Mouse (Mus musculus) embryonic facial prominence, embryonic 10.5 days (tissue): Measurements from ENCODE around the gene Dcaf6. TPM values are rescaled to one million over a fixed set of nuclear protein-coding genes. Genes with fewer than 3 reads are reported as not detected.
"Not testable (repeated sequence)": the region's sequence is repeated elsewhere in the genome, so short reads cannot be mapped to it uniquely, and the experiment has no call there.

ENCODE experiments used
- DNase-seq: peaks from one replicate; pipeline ENCODE4 v3.0.0-alpha.2; 2017; ENCODE audit warnings: low spot score
- H3K27ac ChIP-seq: fragments of 300-500 bp; sonication (generic); replicated peaks from 2 replicates; pipeline ENCODE4 v1.5.1; 2016; ENCODE audit warnings: mild to moderate bottlenecking
- H3K27me3 ChIP-seq: fragments of 300-500 bp; sonication (generic); replicated peaks from 2 replicates; pipeline ENCODE4 v1.6.1; 2016; ENCODE audit warnings: low read depth, mild to moderate bottlenecking; ENCODE audit not compliant: poor library complexity, severe bottlenecking
- H3K36me3 ChIP-seq: fragments of 300-500 bp; sonication (generic); replicated peaks from 2 replicates; pipeline ENCODE4 v1.6.1; 2016; ENCODE audit warnings: mild to moderate bottlenecking, moderate library complexity
- H3K4me1 ChIP-seq: fragments of 300-500 bp; sonication (generic); 2 replicates; pipeline ENCODE4 v1.6.1; 2016
- H3K4me3 ChIP-seq: fragments of 300-500 bp; sonication (generic); 2 replicates; pipeline ENCODE4 v1.5.1; 2016; ENCODE audit warnings: mild to moderate bottlenecking, moderate library complexity
- H3K9me3 ChIP-seq: fragments of 300-500 bp; sonication (generic); 2 replicates; pipeline ENCODE4 v1.6.1; 2016; ENCODE audit warnings: mild to moderate bottlenecking
- WGBS: fragments of 180-500 bp; shearing (Covaris S2); methylation state at CpG from one replicate; pipeline ENCODE4 v1.1.7; 2016; 5-methylcytosine and 5-hydroxymethylcytosine counted together
- polyA plus RNA-seq: library from polyadenylated mRNA; unstranded; fragments of >200 nt; fragmentation: Nextera tagmentation; extraction: Ambion mirVana; gene quantifications from 2 replicates; pipeline ENCODE4 v1.2.1, GENCODE M21; 2016

Dcaf6 gene
- polyA plus RNA-seq, 1 experiment from 2014 or later: 6.7 TPM

DNA sequence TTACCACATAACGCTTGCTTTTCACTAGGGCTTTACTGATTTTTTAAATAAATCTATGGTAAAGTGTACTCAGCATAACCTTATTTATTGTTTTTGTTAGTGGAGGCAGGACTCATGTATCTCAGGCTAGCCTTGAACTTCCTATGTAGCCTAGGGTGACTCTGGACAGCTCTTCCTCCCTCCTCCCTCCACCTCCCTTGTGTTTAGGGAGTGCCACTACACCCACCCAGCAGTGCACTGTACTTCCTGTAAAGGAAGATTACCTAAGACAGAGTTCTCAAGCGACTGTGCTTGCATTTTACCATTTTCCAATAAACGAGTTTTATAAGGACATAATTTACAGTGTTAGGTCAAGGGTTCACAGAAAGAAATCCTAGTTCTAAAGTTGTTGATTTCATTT lies 127.5 kb downstream of the Dcaf6 start:
- Histone ChIP-seq H3K9me3 (no peaks in the 10 kb centered on the region), H3K36me3 (no peaks in the 10 kb centered on the region; the same call in 1 of the 2 replicates), H3K4me3 (no peak overlapping the region), H3K4me1 (peaks cover 8% of the 10 kb centered on the region), H3K27me3 (no peaks in the 10 kb centered on the region), H3K27ac (no peak overlapping the region)
- DNase-seq: no peak
- WGBS: 88% methylated on average over 3 of the region's 3 CpGs

GRCm38 (mm10) chr1:165330859-165331258 lies 129.4 kb downstream of the Dcaf6 start:
- Histone ChIP-seq H3K4me1 (peaks cover 16% of the 10 kb centered on the region), H3K27ac (no peak overlapping the region), H3K27me3 (no peaks in the 10 kb centered on the region), H3K9me3 (no peaks in the 10 kb centered on the region), H3K36me3 (no peaks in the 10 kb centered on the region; the same call in 1 of the 2 replicates), H3K4me3 (no peak overlapping the region)
- no peak for DNase-seq

- H3K9me3 ChIP-seq, DNase-seq, H3K27me3 ChIP-seq, H3K4me3 ChIP-seq, H3K27ac ChIP-seq: not testable (repeated sequence)
- WGBS: 93% methylated on average over 17 of the region's 17 CpGs
- H3K4me1 ChIP-seq: peaks cover 16% of the 10 kb centered on the region
- H3K36me3 ChIP-seq: peaks cover 19% of the 10 kb centered on the region
Measured at GRCm38 (mm10) chr1:165328384-165329289, 131.6 kb downstream of the Dcaf6 start.

- Histone ChIP-seq H3K4me1 (peaks cover 16% of the 10 kb centered on the region), H3K9me3 (no peaks in the 10 kb centered on the region), H3K27me3 (no peaks in the 10 kb centered on the region), H3K27ac (no peak overlapping the region), H3K36me3 (peaks cover 27% of the 10 kb centered on the region), H3K4me3 (no peak overlapping the region)
- WGBS: 75% methylated on average over 5 of the region's 5 CpGs
- DNase-seq: peak; percentile 33
Measured at GRCm38 (mm10) chr1:165327831-165328230, 132.4 kb downstream of the Dcaf6 start.

- Histone ChIP-seq H3K4me1 (peaks cover 16% of the 10 kb centered on the region), H3K27ac (no peak overlapping the region), H3K4me3 (no peak overlapping the region), H3K27me3 (no peaks in the 10 kb centered on the region), H3K9me3 (no peaks in the 10 kb centered on the region), H3K36me3 (peaks cover 32% of the 10 kb centered on the region)
- 49% methylated on average over 2 of the region's 2 CpGs for WGBS
- no peak for DNase-seq
Measured at GRCm38 (mm10) chr1:165327370-165327769, 132.9 kb downstream of the Dcaf6 start.

GRCm38 (mm10) chr1:165322934-165323333 lies 137.3 kb downstream of the Dcaf6 start:
- peaks cover 9% of the 10 kb centered on the region for H3K4me1 ChIP-seq
- H3K27me3 ChIP-seq: no peaks in the 10 kb centered on the region
- H3K4me3 ChIP-seq: no peak overlapping the region
- no peak for DNase-seq
- no peak overlapping the region for H3K27ac ChIP-seq
- peaks cover 69% of the 10 kb centered on the region for H3K36me3 ChIP-seq
- no peaks in the 10 kb centered on the region for H3K9me3 ChIP-seq
- WGBS: 82% methylated on average over 7 of the region's 7 CpGs

- WGBS: 93% methylated on average over 7 of the region's 7 CpGs
- Histone ChIP-seq H3K27ac (no peak overlapping the region), H3K4me1 (no peaks in the 10 kb centered on the region), H3K36me3 (peaks cover 79% of the 10 kb centered on the region), H3K27me3 (no peaks in the 10 kb centered on the region), H3K4me3 (no peak overlapping the region), H3K9me3 (no peaks in the 10 kb centered on the region)
- DNase-seq: no peak
Measured at GRCm38 (mm10) chr1:165321891-165322290, 138.4 kb downstream of the Dcaf6 start.

DNA sequence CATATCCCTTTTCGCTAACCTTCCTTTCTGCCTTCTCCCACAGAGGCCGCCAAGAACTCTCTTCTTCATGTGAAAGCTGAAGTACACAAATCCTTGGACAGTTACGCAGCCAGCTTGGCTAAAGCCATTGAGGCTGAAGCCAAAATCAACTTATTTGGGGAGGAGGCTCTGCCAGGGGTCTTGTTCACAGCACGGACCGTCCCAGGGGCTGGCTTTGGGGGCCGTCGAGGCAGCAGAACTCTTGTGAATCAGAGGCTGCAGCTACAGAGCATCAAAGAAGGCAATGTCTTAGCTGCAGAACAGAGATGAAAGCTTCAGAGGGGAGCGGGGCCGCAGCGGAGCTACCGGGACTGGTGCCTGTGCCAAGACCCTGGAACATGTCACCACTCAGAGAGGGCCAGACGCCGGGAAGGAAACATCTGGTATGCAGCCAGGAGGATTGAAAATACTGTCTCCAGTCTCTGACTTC lies 138.8 kb downstream of the Dcaf6 start:
- H3K27ac ChIP-seq: no peak overlapping the region

GRCm38 (mm10) chr1:165320141-165320934 lies 139.9 kb downstream of the Dcaf6 start:
- peaks cover 4% of the 10 kb centered on the region; the same call in 1 of the 2 replicates for H3K4me1 ChIP-seq
- peak; percentile 80 for DNase-seq
- no peak overlapping the region; the same call in 1 of the 2 replicates for H3K27ac ChIP-seq
- no peak overlapping the region for H3K4me3 ChIP-seq
- H3K27me3 ChIP-seq: no peaks in the 10 kb centered on the region
- H3K9me3 ChIP-seq: no peaks in the 10 kb centered on the region
- 43% methylated on average over 10 of the region's 10 CpGs for WGBS
- peaks cover 79% of the 10 kb centered on the region for H3K36me3 ChIP-seq

More for the DNA sequence above, 138.8 kb downstream of the Dcaf6 start:
- Histone ChIP-seq H3K4me1 (peaks cover under 1% of the 10 kb centered on the region; the same call in 1 of the 2 replicates), H3K4me3 (no peak overlapping the region), H3K9me3 (no peaks in the 10 kb centered on the region), H3K27me3 (no peaks in the 10 kb centered on the region), H3K36me3 (peaks cover 83% of the 10 kb centered on the region)
- WGBS: 91% methylated on average over 13 of the region's 13 CpGs
- DNase-seq: no peak

GRCm38 (mm10) chr1:165316361-165316760 lies 143.9 kb downstream of the Dcaf6 start:
- H3K4me1 ChIP-seq: peaks cover 4% of the 10 kb centered on the region; the same call in 1 of the 2 replicates
- H3K9me3 ChIP-seq: no peaks in the 10 kb centered on the region
- WGBS: 40% methylated on average over 11 of the region's 11 CpGs
- H3K36me3 ChIP-seq: peaks cover 75% of the 10 kb centered on the region
- no peaks in the 10 kb centered on the region for H3K27me3 ChIP-seq
- H3K27ac ChIP-seq: no peak overlapping the region; the same call in 1 of the 2 replicates
- no peak overlapping the region for H3K4me3 ChIP-seq
- DNase-seq: no peak

GRCm38 (mm10) chr1:165308180-165308579 lies 152.1 kb downstream of the Dcaf6 start:
- Histone ChIP-seq H3K27ac (no peak overlapping the region), H3K4me1 (no peaks in the 10 kb centered on the region), H3K27me3 (no peaks in the 10 kb centered on the region), H3K36me3 (peaks cover 71% of the 10 kb centered on the region), H3K9me3 (no peaks in the 10 kb centered on the region), H3K4me3 (no peak overlapping the region)
- no peak for DNase-seq
- 80% methylated on average over 11 of the region's 11 CpGs for WGBS

GRCm38 (mm10) chr1:165304341-165304740 lies 155.9 kb downstream of the Dcaf6 start:
- no peak for DNase-seq
- Histone ChIP-seq H3K4me3 (no peak overlapping the region), H3K36me3 (peaks cover 35% of the 10 kb centered on the region), H3K9me3 (no peaks in the 10 kb centered on the region), H3K27me3 (no peaks in the 10 kb centered on the region), H3K27ac (no peak overlapping the region), H3K4me1 (no peaks in the 10 kb centered on the region)
- 91% methylated on average over 7 of the region's 7 CpGs for WGBS
